Mouse (Mus musculus): ENCODE measurements around the gene Filip1. TPM values are rescaled to one million over a fixed set of nuclear protein-coding genes. Genes with fewer than 3 reads are reported as not detected.

Filip1 gene
- polyA plus RNA-seq, 1 experiment from 2014 or later = 4.3 TPM

GRCm38 (mm10) chr9:79842615-79843014 lies 170.0 kb downstream of the Filip1 start:
- Histone ChIP-seq H3K4me2 (replicated peaks) (no peak overlapping the region), H3K9ac (no peak overlapping the region), H3K27me3 (no peaks in the 10 kb centered on the region), H3K4me1 (no peaks in the 10 kb centered on the region), H3K27ac (no peak overlapping the region), H3K9me3 (no peaks in the 10 kb centered on the region), H3K36me3 (no peaks in the 10 kb centered on the region), H3K4me3 (no peak overlapping the region)
- 85% methylated on average over 6 of the region's 6 CpGs for WGBS
- ATAC-seq (ENCODE audit: insufficient number of reproducible peaks, insufficient read depth, low FRiP score, low TSS enrichment) = no peak

DNA sequence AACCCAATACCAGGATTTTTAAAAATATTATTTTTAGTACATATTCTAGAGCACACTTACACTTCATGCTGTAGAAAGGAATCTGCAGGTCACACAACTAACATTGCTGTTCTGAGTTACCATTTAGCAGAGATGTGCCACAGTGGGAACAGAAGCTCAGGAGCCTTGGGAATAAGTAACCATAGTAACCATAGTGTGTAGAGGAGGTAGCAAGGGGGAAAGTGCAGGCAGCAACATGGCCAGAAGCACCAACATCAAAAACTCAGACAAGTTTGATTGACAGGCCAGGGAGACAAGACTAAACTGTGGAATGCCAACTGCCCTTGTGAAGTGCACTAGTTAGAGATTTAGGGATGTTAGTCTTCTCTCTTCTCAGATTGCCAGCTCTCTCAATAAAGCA lies 170.6 kb downstream of the Filip1 start:
- H3K4me2 ChIP-seq (replicated peaks) = no peak overlapping the region
- H3K9ac ChIP-seq = no peak overlapping the region
- no peaks in the 10 kb centered on the region for H3K9me3 ChIP-seq
- H3K4me1 ChIP-seq = no peaks in the 10 kb centered on the region
- no peak overlapping the region for H3K4me3 ChIP-seq
- ATAC-seq (ENCODE audit: insufficient number of reproducible peaks, insufficient read depth, low FRiP score, low TSS enrichment) = no peak
- no peaks in the 10 kb centered on the region for H3K36me3 ChIP-seq
- H3K27me3 ChIP-seq = no peaks in the 10 kb centered on the region
- no peak overlapping the region for H3K27ac ChIP-seq

- WGBS = 76% methylated on average over 1 of the region's 1 CpGs
- Histone ChIP-seq H3K27ac (no peak overlapping the region), H3K4me1 (no peaks in the 10 kb centered on the region), H3K36me3 (no peaks in the 10 kb centered on the region), H3K9ac (no peak overlapping the region), H3K27me3 (no peaks in the 10 kb centered on the region), H3K4me3 (no peak overlapping the region), H3K4me2 (replicated peaks) (no peak overlapping the region), H3K9me3 (no peaks in the 10 kb centered on the region)
- no peak for ATAC-seq (ENCODE audit: insufficient number of reproducible peaks, insufficient read depth, low FRiP score, low TSS enrichment)
Measured at GRCm38 (mm10) chr9:79831294-79831693, 181.4 kb downstream of the Filip1 start.

DNA sequence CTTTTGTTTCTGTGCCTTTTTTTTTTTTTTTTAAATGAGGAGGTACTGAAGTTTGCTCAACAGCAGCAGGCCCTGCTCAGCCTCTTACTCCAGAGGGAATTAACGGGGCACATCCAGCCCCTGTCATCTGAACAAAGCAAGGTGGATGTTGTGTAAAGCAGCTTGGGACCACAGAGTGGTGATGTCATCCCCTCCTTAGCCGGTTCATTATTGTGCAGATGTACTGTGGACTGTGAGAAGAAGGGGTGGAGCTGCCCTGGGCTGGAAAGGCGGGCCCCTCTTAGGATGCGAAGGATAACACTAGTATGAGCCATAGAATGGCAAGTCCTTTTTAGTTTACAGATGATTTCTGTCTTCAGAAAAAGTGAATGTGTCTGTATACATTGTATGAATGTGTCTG lies 181.8 kb downstream of the Filip1 start:
- Histone ChIP-seq H3K36me3 (no peaks in the 10 kb centered on the region), H3K4me1 (no peaks in the 10 kb centered on the region), H3K27ac (no peak overlapping the region), H3K27me3 (no peaks in the 10 kb centered on the region), H3K4me2 (replicated peaks) (no peak overlapping the region), H3K4me3 (no peak overlapping the region), H3K9me3 (no peaks in the 10 kb centered on the region), H3K9ac (no peak overlapping the region)
- peak; percentile 75; the same call in 1 of the 2 replicates for ATAC-seq (ENCODE audit: insufficient number of reproducible peaks, insufficient read depth, low FRiP score, low TSS enrichment)
- 30% methylated on average over 4 of the region's 4 CpGs for WGBS

DNA sequence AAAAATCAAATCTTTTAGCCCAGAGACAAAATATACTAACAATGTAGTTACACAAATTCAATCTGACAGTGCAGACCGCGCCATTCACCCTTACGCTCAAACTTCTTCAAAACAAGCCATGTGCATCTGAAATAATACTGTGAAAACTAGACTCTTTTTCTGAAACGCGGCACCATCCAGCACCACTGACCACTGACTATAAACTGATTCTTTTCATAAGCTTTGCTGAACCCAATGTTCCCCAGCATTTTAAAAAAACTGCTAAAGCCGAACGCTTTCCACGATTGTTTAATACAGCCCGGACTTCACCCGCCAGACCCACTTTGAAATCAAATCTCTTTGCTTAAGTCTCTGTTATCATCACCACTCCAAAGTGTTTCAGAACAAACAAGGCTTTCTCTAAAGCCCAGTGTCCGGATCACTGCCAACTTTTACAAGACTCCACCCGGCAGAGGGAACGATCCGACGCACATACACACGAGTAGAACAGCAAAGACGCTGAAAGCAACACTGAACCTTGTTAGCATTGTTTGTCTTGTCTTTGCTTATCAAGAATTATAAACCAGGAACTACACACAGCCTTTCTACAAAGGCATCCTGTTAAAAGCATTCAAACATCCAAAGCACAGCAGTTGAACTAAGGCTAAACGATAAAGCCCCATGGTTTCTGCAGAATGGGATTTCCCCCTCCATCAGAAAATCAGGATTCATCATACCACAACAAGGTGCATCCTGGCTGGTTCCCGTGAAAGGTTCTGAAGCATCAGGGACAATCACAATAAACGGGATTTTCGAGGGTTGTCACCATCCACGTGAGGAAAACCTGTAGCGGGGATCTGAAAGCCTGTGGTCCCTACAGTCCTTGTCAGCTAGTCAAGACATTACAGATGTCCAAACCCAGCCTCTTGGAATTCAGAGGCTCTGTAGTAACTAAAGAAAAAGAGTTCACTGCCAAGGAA lies 182.5 kb downstream of the Filip1 start:
- no peaks in the 10 kb centered on the region for H3K4me1 ChIP-seq
- ATAC-seq (ENCODE audit: insufficient number of reproducible peaks, insufficient read depth, low FRiP score, low TSS enrichment) = no peak
- H3K27ac ChIP-seq = no peak overlapping the region
- no peaks in the 10 kb centered on the region for H3K9me3 ChIP-seq
- 70% methylated on average over 23 of the region's 23 CpGs for WGBS
- no peak overlapping the region for H3K4me3 ChIP-seq
- no peaks in the 10 kb centered on the region for H3K36me3 ChIP-seq
- H3K27me3 ChIP-seq = no peaks in the 10 kb centered on the region
- no peak overlapping the region for H3K9ac ChIP-seq
- H3K4me2 ChIP-seq (replicated peaks) = no peak overlapping the region

DNA sequence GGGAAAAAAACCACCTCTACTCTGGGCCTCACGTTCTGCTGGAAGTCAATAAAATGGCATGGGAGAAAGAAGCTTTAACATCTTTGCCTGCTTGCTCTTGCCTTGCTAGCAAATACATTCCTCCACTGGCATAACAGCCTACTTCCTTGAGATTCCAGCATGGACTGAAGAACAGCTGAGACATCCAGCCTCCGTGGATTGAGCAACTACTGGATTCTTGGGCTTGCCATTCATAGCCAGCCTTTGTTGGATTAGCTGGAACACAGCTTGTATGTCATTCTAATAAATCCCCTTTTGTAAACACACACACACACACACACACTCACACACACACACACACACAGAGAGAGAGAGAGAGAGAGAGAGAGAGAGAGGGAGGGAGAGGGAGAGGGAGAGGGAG lies 185.6 kb downstream of the Filip1 start:
- Histone ChIP-seq H3K9me3 (no peaks in the 10 kb centered on the region), H3K36me3 (no peaks in the 10 kb centered on the region), H3K4me3 (no peak overlapping the region), H3K27ac (no peak overlapping the region), H3K4me1 (no peaks in the 10 kb centered on the region), H3K4me2 (replicated peaks) (no peak overlapping the region), H3K9ac (no peak overlapping the region), H3K27me3 (no peaks in the 10 kb centered on the region)
- ATAC-seq (ENCODE audit: insufficient number of reproducible peaks, insufficient read depth, low FRiP score, low TSS enrichment) = no peak
- 64% methylated on average over 2 of the region's 2 CpGs for WGBS

DNA sequence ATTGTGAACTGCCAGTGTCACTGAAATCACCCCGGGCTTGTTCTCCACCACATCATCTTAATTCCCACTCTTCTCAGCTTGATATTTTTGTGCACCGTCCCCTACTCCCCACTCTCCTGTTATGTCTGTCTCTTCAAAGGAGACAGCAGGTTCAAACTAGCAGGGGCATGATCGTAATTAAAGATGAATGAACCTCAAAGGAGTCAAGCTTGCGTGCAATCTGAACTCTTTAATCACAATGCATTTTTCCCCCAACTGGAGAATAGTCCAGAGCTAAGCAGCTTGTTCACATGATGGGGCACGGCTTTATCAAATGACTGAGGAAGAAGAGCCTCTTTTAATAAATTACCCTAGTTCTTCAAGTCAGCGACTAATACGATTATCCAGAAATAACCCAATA lies 187.1 kb downstream of the Filip1 start:
- WGBS = 70% methylated on average over 7 of the region's 7 CpGs
- H3K4me3 ChIP-seq = no peak overlapping the region

DNA sequence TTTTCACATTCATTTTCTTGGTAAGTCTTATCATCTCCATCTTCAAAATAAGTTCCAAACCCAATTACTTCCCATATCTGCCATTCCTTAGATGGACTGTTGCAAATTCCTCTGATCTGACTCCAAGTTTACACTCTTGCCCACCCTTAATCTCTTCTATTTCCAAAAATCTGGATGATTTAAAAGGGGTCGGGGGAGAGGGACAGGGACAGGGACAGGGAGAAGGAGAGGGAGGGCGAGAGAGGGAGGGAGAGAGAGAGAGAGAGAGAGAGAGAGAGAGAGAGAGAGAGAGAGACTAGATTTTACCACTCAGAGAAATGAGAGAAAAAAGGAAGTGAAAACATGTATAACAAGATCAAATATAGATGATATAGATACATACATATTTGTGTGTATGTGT lies 188.8 kb downstream of the Filip1 start:
- Histone ChIP-seq H3K9ac (no peak overlapping the region), H3K27ac (no peak overlapping the region), H3K27me3 (no peaks in the 10 kb centered on the region), H3K36me3 (no peaks in the 10 kb centered on the region), H3K4me2 (replicated peaks) (no peak overlapping the region), H3K4me3 (no peak overlapping the region), H3K4me1 (no peaks in the 10 kb centered on the region), H3K9me3 (no peaks in the 10 kb centered on the region)
- WGBS = 74% methylated on average over 2 of the region's 2 CpGs
- no peak for ATAC-seq (ENCODE audit: insufficient number of reproducible peaks, insufficient read depth, low FRiP score, low TSS enrichment)

More for the DNA sequence above, 187.1 kb downstream of the Filip1 start:
- no peak overlapping the region for H3K9ac ChIP-seq
- H3K27ac ChIP-seq = no peak overlapping the region
- H3K9me3 ChIP-seq = no peaks in the 10 kb centered on the region
- H3K27me3 ChIP-seq = no peaks in the 10 kb centered on the region
- H3K4me2 ChIP-seq (replicated peaks) = no peak overlapping the region
- ATAC-seq (ENCODE audit: insufficient number of reproducible peaks, insufficient read depth, low FRiP score, low TSS enrichment) = no peak
- H3K4me1 ChIP-seq = no peaks in the 10 kb centered on the region
- H3K36me3 ChIP-seq = no peaks in the 10 kb centered on the region

DNA sequence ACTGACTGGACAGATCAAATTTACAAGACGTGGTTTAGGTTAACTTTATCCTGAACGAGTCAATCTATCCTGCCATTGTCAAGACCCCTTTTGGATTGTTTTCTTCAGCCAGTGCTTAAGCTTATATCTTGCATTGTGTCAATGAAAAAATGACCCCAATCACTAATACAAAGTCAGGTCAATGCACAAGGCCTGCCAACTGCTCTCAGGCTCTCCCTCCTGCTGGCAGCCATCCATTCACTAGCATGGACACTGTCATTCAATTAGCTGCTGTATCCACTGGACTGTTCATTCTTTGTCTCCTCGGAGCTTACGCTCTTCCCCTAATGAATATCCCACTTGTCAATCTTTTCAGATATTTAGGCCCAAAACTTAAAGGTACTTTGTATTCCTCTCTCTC lies 189.2 kb downstream of the Filip1 start:
- ATAC-seq (ENCODE audit: insufficient number of reproducible peaks, insufficient read depth, low FRiP score, low TSS enrichment) = no peak
- Histone ChIP-seq H3K9me3 (no peaks in the 10 kb centered on the region), H3K9ac (no peak overlapping the region), H3K27ac (no peak overlapping the region), H3K36me3 (no peaks in the 10 kb centered on the region), H3K4me1 (no peaks in the 10 kb centered on the region), H3K27me3 (no peaks in the 10 kb centered on the region), H3K4me2 (replicated peaks) (no peak overlapping the region), H3K4me3 (no peak overlapping the region)
- 60% methylated on average over 4 of the region's 4 CpGs for WGBS

GRCm38 (mm10) chr9:79816464-79816863 lies 196.2 kb downstream of the Filip1 start:
- Histone ChIP-seq H3K27me3 (no peaks in the 10 kb centered on the region), H3K27ac (no peak overlapping the region), H3K4me1 (no peaks in the 10 kb centered on the region), H3K9ac (no peak overlapping the region), H3K36me3 (no peaks in the 10 kb centered on the region), H3K4me2 (replicated peaks) (no peak overlapping the region), H3K4me3 (no peak overlapping the region), H3K9me3 (no peaks in the 10 kb centered on the region)
- no peak for ATAC-seq (ENCODE audit: insufficient number of reproducible peaks, insufficient read depth, low FRiP score, low TSS enrichment)
- 89% methylated on average over 5 of the region's 5 CpGs for WGBS

- Histone ChIP-seq H3K27me3 (no peaks in the 10 kb centered on the region), H3K4me3 (no peak overlapping the region), H3K9me3 (no peaks in the 10 kb centered on the region), H3K4me2 (replicated peaks) (no peak overlapping the region), H3K27ac (no peak overlapping the region), H3K9ac (no peak overlapping the region), H3K36me3 (no peaks in the 10 kb centered on the region), H3K4me1 (no peaks in the 10 kb centered on the region)
- ATAC-seq (ENCODE audit: insufficient number of reproducible peaks, insufficient read depth, low FRiP score, low TSS enrichment) = no peak
- 89% methylated on average over 11 of the region's 11 CpGs for WGBS
Measured at GRCm38 (mm10) chr9:79816013-79816412, 196.6 kb downstream of the Filip1 start.

DNA sequence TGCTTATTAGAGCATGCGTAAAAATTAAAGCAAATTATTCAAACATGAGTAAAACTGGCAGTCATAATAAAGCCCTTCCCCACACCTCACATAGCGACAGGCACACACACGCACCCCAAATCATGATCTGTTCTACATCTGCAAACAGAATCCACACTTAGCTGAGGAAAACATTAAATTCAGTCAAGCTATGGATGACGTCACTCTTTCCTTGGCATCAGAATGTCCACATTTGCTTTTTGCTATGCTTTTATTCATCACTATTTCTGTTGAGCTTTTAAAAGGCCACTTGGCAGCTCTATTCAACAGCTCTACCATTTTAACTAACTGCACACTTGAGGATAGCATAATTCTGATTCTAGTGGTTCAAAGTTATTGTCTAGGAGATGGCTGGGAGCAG lies 198.1 kb downstream of the Filip1 start:
- no peak overlapping the region for H3K9ac ChIP-seq
- no peak overlapping the region for H3K27ac ChIP-seq
- no peak overlapping the region for H3K4me3 ChIP-seq
- H3K4me1 ChIP-seq = peaks cover under 1% of the 10 kb centered on the region; the same call in 1 of the 2 replicates
- no peak for ATAC-seq (ENCODE audit: insufficient number of reproducible peaks, insufficient read depth, low FRiP score, low TSS enrichment)
- no peaks in the 10 kb centered on the region for H3K9me3 ChIP-seq
- H3K4me2 ChIP-seq (replicated peaks) = no peak overlapping the region
- H3K27me3 ChIP-seq = no peaks in the 10 kb centered on the region
- 89% methylated on average over 4 of the region's 4 CpGs for WGBS
- no peaks in the 10 kb centered on the region for H3K36me3 ChIP-seq

Data from embryonic facial prominence, embryonic 12.5 days (tissue).